Comparison of ENCODE assay signal across 19 mouse cellular contexts in genomic region chr10:43759906-43760281, GRCm38 (mm10).
DNase-seq lines count a peak whose midpoint lies in the region; ATAC-seq and TF ChIP-seq lines count a peak whose summit lies in the region.
"Had no signal": no experiment of that assay in that cellular context is flagged by ENCODE, and none has a peak within 500 bp of the region (broad histone marks: within the 10 kb centered on the region; RNA-seq: fewer than 3 reads in every experiment).

No protein-coding gene starts in this region.

- peaks cover 30% of the 10 kb centered on the region for H3K4me1 ChIP-seq in kidney, embryonic 15.5 days
- peaks cover 19% of the 10 kb centered on the region for H3K4me1 ChIP-seq in thymus, adult 2 months (replicated peaks; ENCODE audit: control insufficient read depth, insufficient read depth, low read length)
- peaks cover 21% of the 10 kb centered on the region for H3K4me1 ChIP-seq in limb, embryonic 10.5 days
- H3K4me1 ChIP-seq: forebrain, embryonic 13.5 days; hindbrain, embryonic 15.5 days had no signal

- peak; percentile 16 for DNase-seq in heart, adult 11 months
- DNase-seq in heart, postnatal 4 days: no peak
- DNase-seq in kidney, adult 11 months: no peak
- DNase-seq in thymus, adult 2 months: no peak
- no peak for DNase-seq in thymus, adult 18-20 months
- no peak for DNase-seq in limb, embryonic 10.5 days (ENCODE audit: low spot score)
- DNase-seq: adrenal gland, postnatal 25 days; cerebellum, adult 2 months; cerebellum, postnatal 10 days; forebrain, postnatal 0 days; gastrocnemius, postnatal 36 days; heart, adult 2 months had no signal

- no peak for ATAC-seq in kidney, embryonic 15.5 days (replicated peaks; ENCODE audit: low FRiP score)
- ATAC-seq: activated CD4-positive, CD25-positive, alpha-beta regulatory T cell, adult 4 months; forebrain, embryonic 13.5 days; forebrain, postnatal 0 days; Patski had no signal

- TF ChIP-seq CTCF in thymus, adult 2 months (IDR thresholded peaks at IDR 0.05; ENCODE audit: borderline replicate concordance, control insufficient read depth, extremely low read depth, insufficient read depth, low read length, poor library complexity): no peak

- H3K9me3 ChIP-seq in kidney, embryonic 15.5 days (replicated peaks): no peaks in the 10 kb centered on the region
- H3K9me3 ChIP-seq in limb, embryonic 10.5 days (replicated peaks): no peaks in the 10 kb centered on the region
- H3K9me3 ChIP-seq: embryonic facial prominence, embryonic 10.5 days; forebrain, embryonic 13.5 days; heart, embryonic 12.5 days; hindbrain, embryonic 15.5 days had no signal

- H3K4me3 ChIP-seq in kidney, embryonic 15.5 days (replicated peaks): no peak overlapping the region
- no peak overlapping the region for H3K4me3 ChIP-seq in thymus, adult 2 months (ENCODE audit: control insufficient read depth, insufficient read depth, low read length)
- no peak overlapping the region for H3K4me3 ChIP-seq in limb, embryonic 10.5 days
- H3K4me3 ChIP-seq: embryonic facial prominence, embryonic 10.5 days; forebrain, embryonic 13.5 days; heart, adult 2 months; heart, embryonic 12.5 days; hindbrain, embryonic 15.5 days had no signal

- 87% methylated on average over 5 of the region's 5 CpGs for whole genome bisulfite sequencing in kidney, embryonic 15.5 days
- 92% methylated on average over 5 of the region's 5 CpGs for WGBS in thymus, adult 2 months
- WGBS in limb, embryonic 10.5 days: 84% methylated on average over 5 of the region's 5 CpGs

- H3K4me2 ChIP-seq in kidney, embryonic 15.5 days: no peak overlapping the region
- H3K4me2 ChIP-seq: forebrain, embryonic 13.5 days; heart, embryonic 12.5 days; hindbrain, embryonic 15.5 days had no signal

- H3K27ac ChIP-seq in kidney, embryonic 15.5 days: 0 out of 2 replicates have a peak overlapping the region, but pooled peaks have one; percentile 58
- peak overlapping the region; percentile 22; the same call in 1 of the 2 replicates for H3K27ac ChIP-seq in thymus, adult 2 months (ENCODE audit: control insufficient read depth, insufficient read depth, low read length)
- no peak overlapping the region for H3K27ac ChIP-seq in limb, embryonic 10.5 days
- H3K27ac ChIP-seq: embryonic facial prominence, embryonic 10.5 days; forebrain, embryonic 13.5 days; heart, adult 2 months; hindbrain, embryonic 15.5 days had no signal

- H3K27me3 ChIP-seq in kidney, embryonic 15.5 days: no peaks in the 10 kb centered on the region
- H3K27me3 ChIP-seq in thymus, adult 2 months (ENCODE audit: control insufficient read depth, insufficient read depth, low read length): no peaks in the 10 kb centered on the region
- H3K27me3 ChIP-seq in limb, embryonic 10.5 days (ENCODE audit: low read depth, poor library complexity, severe bottlenecking): no peaks in the 10 kb centered on the region
- H3K27me3 ChIP-seq: forebrain, embryonic 13.5 days; heart, embryonic 12.5 days; hindbrain, embryonic 15.5 days; Patski had no signal

- H3K9ac ChIP-seq in kidney, embryonic 15.5 days: no peak overlapping the region
- H3K9ac ChIP-seq: forebrain, embryonic 13.5 days; forebrain, postnatal 0 days; heart, embryonic 12.5 days; hindbrain, embryonic 15.5 days had no signal

- H3K36me3 ChIP-seq in kidney, embryonic 15.5 days: no peaks in the 10 kb centered on the region
- no peaks in the 10 kb centered on the region for H3K36me3 ChIP-seq in thymus, adult 2 months (ENCODE audit: control insufficient read depth, insufficient read depth, low read length)
- no peaks in the 10 kb centered on the region for H3K36me3 ChIP-seq in limb, embryonic 10.5 days
- H3K36me3 ChIP-seq: embryonic facial prominence, embryonic 10.5 days; heart, embryonic 12.5 days; hindbrain, embryonic 15.5 days had no signal

- no peak for TF ChIP-seq POLR2A in thymus, adult 2 months (IDR thresholded peaks at IDR 0.05; ENCODE audit: control insufficient read depth, extremely low read depth, insufficient read depth, low read length, poor library complexity)
